Mouse (Mus musculus): Measurements from ENCODE around the gene Oxct1. TPM values are rescaled to one million over a fixed set of nuclear protein-coding genes. Genes with fewer than 3 reads are reported as not detected.

Oxct1 gene
- total RNA-seq, 2 experiments from 2014 or later = 230 to 249 TPM

DNA sequence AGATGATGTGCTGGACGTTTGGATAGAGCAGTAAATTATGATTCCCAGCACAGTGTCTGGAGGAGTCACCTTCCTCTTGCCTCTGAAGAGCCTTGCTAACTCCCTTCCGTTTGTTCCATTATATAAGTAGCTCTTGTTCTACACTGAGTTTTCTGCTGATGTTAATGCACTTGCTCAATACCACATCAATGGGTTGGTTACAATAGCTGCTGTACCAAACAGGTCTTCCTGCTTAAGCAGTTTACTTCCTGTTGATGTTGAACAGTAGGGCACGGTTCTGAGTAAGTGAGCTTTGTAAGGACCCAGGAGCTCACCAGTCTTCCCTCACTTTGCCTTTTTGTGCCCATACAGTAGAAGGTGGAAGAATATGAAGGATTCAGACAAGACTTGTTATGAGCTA is 98.5 kb downstream of the Oxct1 start:
- DNase-seq = no peak

DNA sequence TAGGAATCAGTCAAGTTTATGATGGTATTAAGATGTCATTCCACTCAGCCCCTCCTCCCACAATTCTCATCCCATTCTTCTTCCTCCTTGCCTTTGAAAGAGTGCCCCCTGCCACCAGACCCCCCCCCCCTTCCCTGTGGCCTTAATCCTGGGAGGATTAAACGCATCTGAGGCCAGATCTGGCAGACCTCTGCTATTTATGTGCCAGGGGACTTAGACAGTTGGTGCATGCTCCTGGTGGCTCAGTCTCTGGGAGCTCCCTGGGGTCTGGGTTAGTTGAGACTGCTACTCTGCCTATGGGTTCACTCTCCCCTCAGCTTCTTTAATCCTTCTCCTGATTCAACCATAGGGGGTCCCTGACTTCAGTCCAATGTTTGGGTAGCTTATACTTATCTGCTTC is 112.3 kb downstream of the Oxct1 start:
- DNase-seq = no peak

DNA sequence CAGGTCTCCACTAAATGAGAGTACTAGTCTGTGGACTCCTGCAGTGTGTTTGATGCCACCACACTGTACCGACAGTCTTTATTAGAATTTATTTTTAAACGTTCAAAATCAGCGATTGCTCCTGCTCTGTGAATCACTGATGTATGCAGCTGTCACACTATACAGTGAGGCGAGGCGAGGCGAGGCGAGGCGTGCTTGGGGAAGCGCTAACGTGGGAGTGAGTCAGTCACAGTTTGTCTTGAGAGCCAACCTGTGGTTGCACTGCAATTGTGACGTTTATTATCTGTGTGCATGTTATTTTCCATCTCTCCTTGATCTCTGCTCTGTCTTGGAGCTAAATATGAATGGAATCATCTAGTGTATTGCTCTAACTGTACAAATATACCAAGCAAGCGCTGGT is 113.3 kb downstream of the Oxct1 start:
- no peak for DNase-seq

DNA sequence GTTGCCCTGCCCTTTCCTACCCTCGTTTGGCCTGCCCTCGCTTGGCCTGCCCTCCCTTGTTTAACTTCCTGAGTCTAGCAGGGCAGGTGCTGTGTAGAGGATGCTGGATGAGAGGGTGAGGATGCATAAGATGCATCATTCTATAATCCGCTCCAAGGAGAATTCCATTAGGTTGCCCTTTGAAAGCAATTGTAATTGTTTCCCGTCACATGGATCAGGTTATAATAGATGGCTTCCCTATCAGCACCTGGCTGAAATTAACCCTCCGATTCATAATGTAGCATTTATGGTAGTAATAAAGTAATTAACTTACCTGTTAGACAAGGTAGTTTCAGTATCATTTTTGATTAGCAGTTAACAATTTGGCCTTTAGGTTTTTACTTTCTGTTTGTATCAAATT is 119.2 kb downstream of the Oxct1 start:
- no peak for DNase-seq

DNA sequence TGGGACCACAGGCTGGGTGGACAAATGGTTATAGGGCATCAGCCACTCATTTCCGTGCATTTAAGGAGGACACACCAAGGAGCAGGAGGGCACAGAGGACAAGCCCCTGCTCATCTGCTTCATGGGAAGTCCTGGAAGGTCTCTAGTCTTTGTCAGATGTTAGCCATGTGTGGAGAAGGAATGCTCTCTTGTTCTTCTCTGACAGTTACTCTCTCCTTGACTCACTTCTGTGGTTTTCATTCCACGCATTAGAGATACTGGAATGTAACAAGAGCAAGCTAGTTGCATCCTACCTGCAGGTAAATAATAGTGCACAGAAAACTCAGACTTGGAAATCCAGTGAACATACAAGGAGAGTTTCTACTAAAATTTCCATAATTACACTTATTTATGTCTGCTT is 121.5 kb downstream of the Oxct1 start:
- no peak for DNase-seq

DNA sequence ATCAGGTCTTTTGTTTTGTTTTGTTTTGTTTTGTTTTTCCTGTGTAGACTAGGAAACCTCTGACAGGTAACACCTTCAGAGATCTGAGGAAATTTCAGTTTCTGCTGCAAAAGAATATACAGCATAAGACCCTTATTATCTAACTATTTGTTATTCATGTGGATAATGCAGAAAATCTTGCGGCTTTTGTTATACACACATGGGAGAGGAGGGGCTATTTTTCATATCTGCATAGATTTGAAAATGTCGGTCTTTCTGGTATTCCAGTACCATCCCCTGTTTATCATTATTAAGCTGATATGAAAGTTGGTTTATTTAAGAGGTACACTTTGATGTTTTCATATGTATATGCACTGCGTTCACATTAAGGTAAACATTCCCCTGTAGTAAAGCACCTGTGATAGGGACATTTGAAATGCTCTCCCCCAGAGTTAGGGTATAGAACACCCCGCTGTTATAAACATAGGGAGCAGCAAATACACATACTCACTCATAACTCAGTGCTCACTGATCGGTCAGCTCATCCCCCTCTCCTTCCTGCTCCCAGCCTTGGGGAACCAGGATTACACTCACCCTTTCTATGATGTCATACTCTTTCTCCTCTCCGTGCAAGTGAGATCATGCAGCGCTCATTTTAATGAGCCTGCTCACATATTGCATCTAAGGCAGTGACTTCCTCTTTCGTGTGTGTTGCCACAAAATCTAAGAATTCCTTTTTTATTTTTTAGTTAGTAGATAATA is 122.6 kb downstream of the Oxct1 start:
- no peak for DNase-seq

DNA sequence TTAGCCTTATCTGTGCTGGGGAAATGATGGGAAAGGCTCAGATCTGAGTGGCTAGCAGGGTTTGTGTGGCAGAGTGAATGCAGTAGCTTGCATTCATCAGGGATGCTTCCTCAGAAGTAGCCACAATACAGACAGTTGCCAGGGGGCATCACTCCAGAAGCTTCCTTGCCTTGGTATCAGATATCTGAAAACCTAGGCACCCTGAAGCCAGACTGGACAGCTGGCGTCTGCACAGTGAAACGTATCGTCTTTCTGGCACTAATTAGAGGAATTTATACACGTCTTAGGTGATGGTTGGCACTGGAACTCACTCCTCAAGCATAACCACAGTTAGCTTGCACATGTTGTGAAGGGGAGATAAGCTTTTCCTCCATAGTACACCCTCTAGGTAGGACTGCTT is 128.5 kb downstream of the Oxct1 start:
- no peak for DNase-seq

DNA sequence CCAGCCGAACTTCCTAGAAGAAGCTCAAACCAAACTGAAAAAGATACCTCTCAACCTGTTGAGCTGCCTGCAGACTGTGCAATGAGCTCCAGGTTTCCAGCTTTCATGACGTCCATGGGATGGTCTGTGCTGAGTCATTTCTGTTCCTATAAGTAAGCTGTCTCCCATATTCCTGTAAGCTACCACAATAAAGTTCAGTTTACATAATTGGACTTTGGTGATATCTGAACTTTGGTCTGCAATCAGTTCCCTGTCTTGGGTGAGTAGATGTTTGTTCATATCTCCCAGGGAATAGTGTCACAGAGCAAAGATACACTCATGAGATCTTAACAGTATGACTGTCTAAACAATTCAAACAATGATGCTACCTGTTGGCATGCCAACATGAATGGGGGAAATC is 141.8 kb downstream of the Oxct1 start:
- DNase-seq = no peak

DNA sequence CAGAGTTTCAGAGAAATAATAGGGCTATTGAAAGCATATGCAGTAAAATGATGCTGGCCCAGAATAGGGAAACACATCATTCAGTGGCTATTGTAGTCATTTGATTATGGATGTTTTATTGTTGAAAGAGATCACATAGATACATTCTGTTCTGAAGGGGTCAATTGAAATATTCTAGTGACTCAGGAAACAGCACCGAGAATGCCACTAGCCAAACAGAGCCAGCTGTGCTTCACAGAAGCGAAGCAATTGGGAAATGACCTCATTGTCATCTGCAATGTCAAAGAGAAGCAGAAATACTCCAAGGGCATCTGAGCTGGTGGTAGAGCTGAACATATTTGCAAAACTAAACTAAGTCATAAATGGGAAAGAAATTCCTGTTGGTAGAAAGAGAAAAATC is 145.4 kb downstream of the Oxct1 start:
- no peak for DNase-seq

DNA sequence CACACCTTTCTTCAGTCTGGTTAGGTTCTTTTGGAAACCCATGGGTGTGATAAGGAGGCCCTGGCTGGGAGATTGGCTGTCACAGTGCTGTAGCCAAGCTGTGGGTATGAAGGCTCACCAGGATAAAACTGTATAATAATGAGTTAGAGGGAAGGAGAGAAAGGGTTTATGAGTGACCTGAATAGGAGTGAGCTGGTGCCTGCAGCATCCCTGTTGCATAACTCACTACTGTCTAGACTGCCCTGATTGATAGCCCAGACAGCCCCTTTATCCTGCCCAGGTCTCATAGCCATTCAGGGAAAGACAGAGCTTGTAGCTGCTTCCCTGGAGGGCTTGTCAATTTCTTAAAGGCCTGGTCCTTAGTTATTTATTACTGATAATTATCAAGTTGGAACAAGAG is 171.7 kb downstream of the Oxct1 start:
- no peak for DNase-seq

Other genes with a start within 250 kb of the Oxct1 start
- gene Fbxo4, start 46.8 kb upstream of the Oxct1 start, total RNA-seq (2021) = 10 to 100 TPM; 11.2 to 12.2 TPM
- 10 to 100 TPM; 20.9 to 21.5 TPM for gene AW549877, start 30.6 kb upstream of the Oxct1 start, total RNA-seq (2021)